Mouse (Mus musculus) monocyte, adult 2 months (primary cell): ENCODE results near the gene Nle1.

Experiments
- DNase-seq, 2 experiments: peaks; one replicate each; pipeline ENCODE4 v3.0.0; 2022; ENCODE audit warnings: low spot score in 2 of 2, low read depth in 1 of 2

Gene Nle1

DNA sequence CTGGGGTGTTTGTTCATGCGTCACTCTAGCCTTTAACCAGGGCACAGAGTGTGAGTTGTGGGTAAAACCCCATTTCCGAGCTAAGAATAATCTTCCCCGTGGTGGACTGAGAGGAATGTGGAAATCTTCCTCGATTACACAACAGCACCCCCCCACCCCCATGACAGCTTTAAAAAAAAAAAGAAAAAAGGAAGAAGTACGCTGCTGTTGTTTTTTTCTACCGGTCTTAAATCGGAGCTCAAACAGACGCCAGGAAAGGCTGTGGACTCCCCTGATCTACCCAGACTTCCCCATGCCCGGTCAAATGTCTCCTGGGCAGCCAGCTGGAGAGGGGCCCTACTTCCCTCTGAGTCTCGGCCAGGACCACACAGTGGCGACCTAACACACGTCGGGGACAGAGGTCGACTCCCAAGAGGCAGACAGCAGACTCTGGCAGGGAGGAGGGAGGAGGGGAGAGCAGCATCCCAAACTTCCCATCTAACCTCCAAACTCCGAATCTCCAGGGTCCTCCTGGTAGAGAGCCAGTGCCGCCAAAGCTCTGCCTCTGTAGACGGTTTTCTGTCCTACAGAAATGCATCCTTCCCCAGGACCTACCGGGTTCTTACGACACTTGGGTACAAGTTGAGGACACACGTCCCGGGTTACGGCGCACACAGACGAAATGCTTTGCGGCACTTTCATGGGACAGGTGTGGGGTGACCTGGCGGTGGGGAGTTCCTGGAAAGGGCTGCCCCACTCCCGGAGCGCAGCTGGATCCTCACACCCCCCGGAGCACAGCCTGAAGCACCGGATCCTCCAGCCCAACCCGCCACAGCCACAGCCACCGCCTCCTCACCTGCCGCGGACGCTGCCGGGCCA is 37.8 kb downstream of the Nle1 start:
- DNase-seq = peak; percentile 54 to 70

- no peak for DNase-seq
Measured at GRCm38 (mm10) chr11:82869506-82870172, 38.6 kb downstream of the Nle1 start.

- DNase-seq = no peak
Measured at GRCm38 (mm10) chr11:82867956-82868355, 40.3 kb downstream of the Nle1 start.

- DNase-seq = no peak
Measured at GRCm38 (mm10) chr11:82866850-82867564, 41.2 kb downstream of the Nle1 start.

GRCm38 (mm10) chr11:82865957-82866356 is 42.3 kb downstream of the Nle1 start:
- DNase-seq = no peak

- no peak for DNase-seq
Measured at GRCm38 (mm10) chr11:82863488-82863931, 44.7 kb downstream of the Nle1 start.

DNA sequence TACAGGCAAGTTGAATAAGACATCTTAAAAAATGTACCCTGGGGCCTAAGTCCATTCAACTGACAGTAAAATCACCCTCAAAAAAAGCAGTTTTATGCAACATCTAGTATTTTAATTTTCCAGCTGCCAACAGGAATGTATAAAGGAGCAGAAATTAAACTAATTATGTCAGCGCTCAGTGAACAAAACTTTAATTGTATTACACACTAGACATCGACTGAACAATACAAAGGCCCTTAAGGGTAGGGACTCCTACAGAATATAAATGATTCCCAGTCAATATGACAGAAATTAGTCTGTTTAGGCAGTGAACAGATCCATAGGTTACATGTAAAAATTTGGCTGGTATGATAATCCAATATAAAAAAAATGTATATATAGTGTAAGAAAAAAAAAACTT is 45.2 kb downstream of the Nle1 start:
- DNase-seq = no peak

GRCm38 (mm10) chr11:82862638-82863037 is 45.6 kb downstream of the Nle1 start:
- no peak for DNase-seq

GRCm38 (mm10) chr11:82861558-82861957 is 46.7 kb downstream of the Nle1 start:
- no peak for DNase-seq

- no peak for DNase-seq
Measured at GRCm38 (mm10) chr11:82860759-82861158, 47.5 kb downstream of the Nle1 start.

DNA sequence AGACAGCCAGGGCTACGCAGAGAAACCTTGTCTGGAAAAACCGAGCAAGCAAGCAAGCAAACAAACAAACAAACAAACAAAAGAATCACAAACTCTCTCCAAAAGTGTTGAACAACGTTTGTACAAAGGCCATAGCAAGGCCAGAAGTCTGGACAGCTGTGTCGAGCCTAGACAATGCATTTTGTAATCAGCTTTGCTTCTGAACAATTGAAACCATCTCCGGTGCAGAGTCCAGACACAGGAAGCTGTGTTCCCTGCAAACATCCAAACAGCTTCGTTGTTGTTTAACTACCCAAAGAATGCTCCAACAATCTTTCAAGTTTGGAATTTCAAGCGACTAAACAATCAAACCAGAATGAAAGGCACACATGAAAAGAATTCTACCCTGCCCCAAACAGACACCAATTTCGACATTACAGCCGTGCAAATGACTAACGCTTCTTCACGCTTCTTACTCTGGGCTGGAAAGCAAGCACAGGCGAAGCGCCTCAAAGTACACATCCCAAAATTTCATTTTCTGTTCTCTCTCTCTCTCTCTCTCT is 50.8 kb downstream of the Nle1 start:
- DNase-seq = no peak

DNA sequence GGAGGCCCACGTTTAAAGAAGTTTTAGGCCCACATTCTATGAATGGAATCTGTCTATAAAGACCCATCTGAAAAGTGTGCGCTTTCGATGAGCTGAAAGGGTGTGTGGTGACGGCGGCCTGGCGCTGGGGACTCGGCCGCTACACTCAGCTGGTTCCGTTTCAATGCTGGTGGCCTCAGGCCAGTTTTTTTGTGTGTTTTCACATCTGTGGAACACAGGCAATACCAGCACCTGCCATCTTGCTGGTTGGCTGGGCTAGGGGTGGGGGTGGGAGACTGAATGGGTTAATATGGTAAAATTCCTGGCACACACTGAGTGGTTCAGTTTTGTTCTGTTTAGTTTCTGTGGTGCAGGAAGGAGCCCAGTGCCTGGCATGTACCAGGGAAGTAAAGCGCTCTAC is 52.2 kb downstream of the Nle1 start:
- DNase-seq = no peak

GRCm38 (mm10) chr11:82855327-82855973 is 52.8 kb downstream of the Nle1 start:
- DNase-seq = no peak

- DNase-seq = no peak
Measured at GRCm38 (mm10) chr11:82854111-82854510, 54.1 kb downstream of the Nle1 start.

DNA sequence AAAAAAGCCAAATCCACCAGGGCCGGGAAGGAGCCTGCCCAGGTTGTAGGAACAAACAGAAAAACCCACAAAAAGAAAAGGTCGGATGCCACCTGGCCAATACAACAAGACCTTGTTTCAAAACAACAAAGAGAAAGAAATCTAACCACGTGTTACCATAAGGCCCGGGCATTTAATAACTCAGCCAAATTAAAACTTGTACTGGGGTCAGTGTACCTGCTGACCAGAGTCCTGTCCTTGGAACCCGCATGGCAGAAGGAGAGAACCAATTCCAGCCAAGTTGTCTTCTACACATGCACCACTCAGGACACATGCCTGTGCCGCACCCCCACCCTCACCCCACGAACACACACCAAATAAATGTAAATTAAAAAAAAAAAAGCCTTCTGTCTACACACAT is 55.3 kb downstream of the Nle1 start:
- no peak for DNase-seq

- DNase-seq = no peak
Measured at GRCm38 (mm10) chr11:82852540-82852939, 55.7 kb downstream of the Nle1 start.

DNA sequence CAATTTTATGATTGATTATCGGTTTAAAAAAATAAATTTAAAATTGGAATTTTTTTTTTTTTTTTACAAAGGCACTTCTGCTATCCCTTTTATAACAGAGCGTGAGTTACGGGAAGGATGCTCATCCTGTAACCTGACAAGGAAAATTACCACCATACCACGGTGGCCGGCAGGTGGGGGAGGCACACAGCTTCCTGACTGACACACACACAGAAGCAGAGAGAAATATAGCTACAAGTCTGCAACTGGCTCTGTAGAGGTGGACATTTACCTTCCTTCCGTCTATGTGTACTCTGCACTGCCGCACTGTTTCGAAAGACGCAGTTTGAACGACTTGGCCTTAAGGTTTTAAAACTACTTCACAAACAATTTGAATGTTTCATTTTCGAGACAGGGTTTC is 56.1 kb downstream of the Nle1 start:
- no peak for DNase-seq
